Mouse (Mus musculus) left cerebral cortex, postnatal 10 days (tissue): ENCODE data around the gene Ttll5. TPM values are rescaled to one million over a fixed set of nuclear protein-coding genes. Genes with fewer than 3 reads are reported as not detected.

Experiments used
- DNase-seq, 2 experiments: peaks; one replicate each; pipeline ENCODE4 v3.0.0; 2021 to 2022; ENCODE audit warnings: low spot score in 2 of 2, mixed read lengths in 1 of 2; ENCODE audit errors: extremely low spot score in 1 of 2
- intact Hi-C: fragments of 180-260 bp; cut with DNase I; formaldehyde crosslinking; loops from one replicate; pipeline ENCODE4 v1.15.1; 2025
- total RNA-seq, 2 experiments: library from RNA; stranded (reverse); gene quantifications; 2 replicates each; pipeline ENCODE4 v1.2.3; 2021

Gene Ttll5
- total RNA-seq: 10 to 100 TPM; 29.7 to 38.6 TPM

DNA sequence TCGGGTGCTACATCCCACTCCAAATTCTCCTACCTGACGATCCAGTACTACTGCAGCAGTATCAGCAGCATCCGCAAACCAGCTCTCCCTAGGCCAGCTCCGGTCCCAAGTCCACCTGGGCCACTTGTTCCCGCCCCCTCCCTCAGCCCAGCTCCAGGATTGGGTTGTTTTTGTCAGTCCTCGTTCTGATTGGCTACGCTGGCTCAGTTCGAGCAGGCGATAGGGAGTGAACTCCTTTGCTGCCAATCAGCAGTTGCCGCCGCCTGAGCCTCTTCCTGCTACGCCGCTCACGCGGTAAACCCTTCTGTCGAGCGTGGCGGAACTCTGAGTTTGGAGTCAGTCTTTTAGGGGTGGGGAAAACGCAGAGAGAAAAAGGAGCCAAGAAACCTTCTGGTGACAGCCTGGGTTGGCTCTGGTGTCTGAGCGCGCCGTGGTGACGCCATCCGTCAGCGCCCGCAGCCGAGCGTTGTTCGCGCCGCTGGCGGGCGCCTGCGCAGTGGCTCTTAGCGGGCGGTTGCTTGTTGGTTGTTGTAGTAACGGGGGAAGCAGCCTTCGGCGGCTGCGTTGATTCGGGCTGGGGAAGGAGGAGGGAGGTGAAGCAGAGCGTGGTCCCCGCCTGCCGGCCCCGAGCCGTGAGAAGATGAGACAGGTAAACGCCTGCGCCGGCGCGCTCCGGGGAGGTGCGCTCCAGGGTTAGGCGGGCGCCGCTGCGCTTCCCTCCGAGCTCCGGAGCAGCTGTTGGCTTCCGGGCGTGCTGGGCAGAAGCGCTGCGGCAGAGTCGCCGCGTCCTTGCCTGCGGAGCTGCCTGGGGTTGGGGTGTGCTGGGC lies at the start of gene Ttll5, which contains the start of gene Erg28:
Gene Ttll5, plus strand, starts transcription at position 222 of the 827 bp plus-strand sequence.
Gene Erg28, minus strand, starts transcription at position 113 of the 827 bp plus-strand sequence.
- intact Hi-C loops: no loop called here
- peak; percentile 92 to 96 for DNase-seq

DNA sequence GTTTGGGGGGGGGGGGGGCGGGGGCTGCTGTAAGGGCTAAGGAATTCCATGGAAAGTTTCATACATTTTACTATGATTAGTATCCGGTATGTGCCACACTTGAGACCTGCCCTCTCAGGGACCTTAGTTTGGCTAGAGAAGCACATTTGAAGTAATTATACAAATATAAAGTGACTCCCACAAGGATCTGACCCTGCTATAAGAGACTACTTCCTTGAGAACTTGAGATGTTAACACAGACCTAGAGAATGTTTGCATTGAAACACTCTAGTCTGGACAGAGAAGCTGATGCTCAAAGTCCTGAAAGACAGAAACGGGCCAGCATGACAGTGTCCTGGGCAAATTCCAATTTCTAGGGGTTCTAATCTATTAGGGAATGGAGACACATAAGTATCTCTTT lies 45.5 kb upstream of the Ttll5 start:
- intact Hi-C loops: no loop called here
- DNase-seq: no peak

DNA sequence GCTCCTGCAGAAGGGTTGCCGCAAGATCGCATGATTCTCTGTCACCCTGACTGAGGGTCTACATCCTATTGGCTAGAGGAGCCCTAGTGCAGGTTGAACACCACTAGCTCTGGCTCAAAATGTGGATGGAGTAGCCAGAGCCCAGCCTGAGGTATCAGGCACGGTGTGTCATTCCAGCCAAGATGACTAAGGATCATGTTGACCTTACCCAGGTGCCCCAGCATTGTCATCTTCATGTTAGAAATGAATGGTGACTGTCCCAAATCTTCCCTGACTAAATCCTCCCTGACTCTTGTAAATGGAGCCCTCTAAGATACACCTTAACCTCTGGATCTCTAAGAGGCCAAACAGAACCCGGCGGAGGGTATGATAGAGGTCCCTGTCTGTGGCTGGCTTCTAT lies 44.8 kb upstream of the Ttll5 start:
- no peak for DNase-seq
- intact Hi-C loops: no loop called here

DNA sequence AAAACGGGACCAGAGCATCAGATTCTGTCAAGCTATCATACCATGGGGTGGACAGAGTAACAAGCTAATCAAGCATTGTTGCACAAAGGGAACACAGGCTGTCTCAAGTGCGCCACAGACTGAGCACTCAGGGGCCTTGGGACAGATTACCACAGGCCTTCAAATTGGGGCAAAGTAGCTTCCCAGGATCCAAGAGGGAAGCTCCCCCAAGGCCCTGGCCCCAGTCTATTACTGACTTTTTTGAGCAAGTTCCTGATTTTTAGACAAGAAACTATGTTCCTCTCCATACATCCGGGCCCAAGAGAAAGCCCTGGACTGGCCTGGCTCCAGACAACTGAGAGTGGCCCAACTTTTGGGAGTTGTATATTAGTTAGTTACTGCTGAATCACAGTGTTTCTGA lies 42.9 kb upstream of the Ttll5 start:
- intact Hi-C loops: no loop called here
- no peak for DNase-seq

DNA sequence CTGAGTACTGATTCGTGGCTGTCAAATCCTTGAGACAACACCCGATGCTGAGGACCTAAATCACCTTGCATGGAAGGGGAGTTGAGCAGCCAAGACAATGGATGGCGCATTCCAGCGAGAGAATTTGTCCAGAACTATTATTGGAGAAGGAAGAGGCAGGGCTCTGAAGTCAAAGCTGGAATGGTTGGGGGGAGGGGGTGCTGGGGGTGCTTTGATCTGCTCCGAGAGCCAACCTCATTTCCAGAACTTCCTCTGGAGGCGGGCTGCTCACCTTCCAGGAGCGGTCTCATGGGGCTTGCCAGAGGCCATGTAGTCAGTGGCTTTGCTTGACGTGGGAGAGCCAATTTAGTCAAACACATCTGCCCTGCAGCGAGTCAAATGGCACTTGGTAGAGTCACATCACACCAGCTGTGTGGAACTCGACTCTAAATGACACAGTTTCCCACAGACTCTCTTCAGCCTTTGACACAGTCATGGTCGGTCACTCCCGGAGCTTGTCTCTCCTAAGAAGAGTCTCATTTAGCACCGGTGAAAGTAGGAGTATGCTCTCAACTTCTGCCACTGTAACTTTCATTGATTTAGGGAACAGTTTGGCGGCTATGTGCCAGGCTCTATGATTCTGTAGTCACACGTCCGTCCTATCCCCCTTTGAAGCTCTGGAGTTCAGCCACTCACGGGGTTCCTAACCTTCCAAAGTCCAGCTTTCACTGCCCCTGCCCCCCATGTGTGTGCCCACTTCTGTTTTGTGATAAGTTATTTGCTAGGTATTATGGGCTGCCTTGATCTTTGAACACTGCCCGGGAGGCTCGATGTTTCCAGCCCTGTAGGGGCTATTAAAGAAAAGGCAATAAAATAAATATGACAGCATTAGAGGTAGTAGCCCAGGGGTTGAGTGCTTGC lies 39.3 kb upstream of the Ttll5 start:
- DNase-seq: peak in 1 of 2 experiments; percentile 82
- intact Hi-C loops: no loop called here

DNA sequence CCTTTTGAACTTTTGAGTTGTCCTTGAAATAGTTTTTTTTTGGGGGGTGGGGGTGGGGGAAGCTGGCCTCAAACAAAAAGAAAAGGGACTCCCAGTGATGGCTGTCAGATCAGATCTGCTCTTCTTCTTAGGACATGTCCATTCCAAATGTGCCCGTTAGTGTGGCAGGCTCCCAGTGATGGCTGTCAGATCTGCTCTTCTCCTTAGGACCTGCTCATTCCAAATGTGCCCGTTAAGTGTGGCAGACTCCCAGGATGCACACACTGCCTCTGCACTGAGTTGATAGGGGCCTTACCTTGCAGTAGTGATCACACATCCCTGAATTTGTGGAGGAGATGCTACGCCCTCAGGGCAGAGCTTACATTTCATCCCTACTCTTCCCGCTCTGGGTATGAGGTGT lies 32.3 kb upstream of the Ttll5 start:
- DNase-seq: no peak
- intact Hi-C loops: no loop called here

DNA sequence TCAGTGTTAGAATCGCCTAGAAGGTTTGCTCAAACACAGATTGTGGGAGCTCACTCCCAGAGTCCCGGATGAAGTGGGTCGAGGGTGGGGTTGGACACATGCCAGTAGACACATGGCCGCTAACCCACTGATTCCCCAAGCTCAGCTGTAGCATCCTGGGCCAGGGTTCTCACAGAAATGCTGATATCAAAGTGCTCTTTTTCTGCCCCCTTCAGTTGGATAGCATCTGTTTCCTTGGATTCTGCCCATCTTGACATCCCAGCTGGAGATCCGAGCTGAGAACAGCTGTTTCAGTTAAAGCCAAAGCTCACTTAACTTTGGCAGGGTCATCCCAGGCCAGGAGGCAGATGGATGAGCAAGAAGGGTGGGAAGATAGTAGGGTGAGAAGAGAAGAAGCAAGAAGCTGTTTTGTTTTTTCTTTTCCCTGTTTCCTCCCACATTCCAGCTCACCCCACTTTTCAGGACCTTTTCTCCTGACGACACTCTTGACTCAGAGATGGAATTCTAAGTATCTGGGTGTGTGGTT lies 31.6 kb upstream of the Ttll5 start:
- intact Hi-C loops: no loop called here
- peak; percentile 16 to 69 for DNase-seq

DNA sequence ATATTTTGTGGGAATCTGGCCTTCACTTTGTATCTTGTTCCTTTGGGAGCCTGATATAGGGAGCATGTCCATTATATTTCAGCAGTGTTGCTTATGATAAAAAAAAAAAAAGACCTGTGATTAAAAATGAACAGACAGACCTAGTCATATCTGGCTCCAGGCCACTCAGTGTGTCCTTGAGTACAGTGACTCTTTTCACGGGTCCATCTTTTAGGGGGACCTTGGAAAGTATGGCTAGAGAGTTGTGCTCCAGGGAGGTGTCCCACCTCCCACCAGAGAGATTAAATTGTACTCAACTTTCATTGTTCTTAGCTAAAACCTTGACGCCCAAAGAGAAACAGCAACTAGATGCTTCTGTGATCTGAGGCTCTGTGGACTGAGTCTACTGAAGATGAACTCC lies 30.4 kb upstream of the Ttll5 start:
- intact Hi-C loops: no loop called here
- no peak for DNase-seq

DNA sequence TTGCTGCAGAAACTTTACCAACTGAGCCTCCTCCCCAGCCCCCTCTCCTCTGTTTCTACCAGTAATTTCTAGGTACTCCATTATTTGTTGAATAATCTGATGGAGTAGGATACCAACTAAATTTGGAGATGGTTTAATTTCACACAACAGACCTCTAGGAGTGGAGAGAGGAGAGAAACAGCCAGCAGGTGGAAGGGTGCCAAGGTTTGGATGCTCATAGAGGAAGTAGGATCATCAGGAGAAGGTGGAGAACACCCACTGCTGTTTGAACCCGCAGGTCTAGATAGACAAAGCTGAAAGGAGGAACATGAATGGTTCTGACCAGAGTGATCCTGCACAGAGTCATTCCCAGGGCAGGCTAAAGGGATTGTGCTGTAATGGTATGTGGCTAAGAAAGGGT lies 28.9 kb upstream of the Ttll5 start:
- peak in 1 of 2 experiments; percentile 35 for DNase-seq
- intact Hi-C loops: loop anchor here (5.0 kb wide), 1 partner anchor 48 kb away; the partner anchor contains the start of gene Flvcr2

DNA sequence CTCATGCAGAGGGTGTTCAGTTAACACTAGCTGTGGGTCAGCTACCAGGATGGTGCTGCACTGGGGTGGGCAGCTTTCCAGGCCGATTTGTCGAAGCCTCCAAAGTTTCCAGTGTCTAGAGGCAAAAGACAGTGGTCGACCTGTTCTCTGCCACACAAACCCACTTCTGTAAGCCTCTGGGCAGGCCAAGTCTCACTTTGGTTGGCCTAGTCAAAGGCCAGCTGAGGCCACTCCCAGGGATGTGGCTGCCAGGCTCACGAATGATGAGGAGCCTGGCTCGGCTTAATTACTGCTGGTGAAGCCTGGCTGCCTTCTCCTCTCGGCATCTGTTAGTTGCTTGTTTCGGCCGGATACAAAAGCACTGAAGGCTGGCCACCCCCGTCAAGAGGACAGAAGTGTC lies 24.4 kb upstream of the Ttll5 start:
- intact Hi-C loops: no loop called here
- DNase-seq: peak in 1 of 2 experiments; percentile 40

DNA sequence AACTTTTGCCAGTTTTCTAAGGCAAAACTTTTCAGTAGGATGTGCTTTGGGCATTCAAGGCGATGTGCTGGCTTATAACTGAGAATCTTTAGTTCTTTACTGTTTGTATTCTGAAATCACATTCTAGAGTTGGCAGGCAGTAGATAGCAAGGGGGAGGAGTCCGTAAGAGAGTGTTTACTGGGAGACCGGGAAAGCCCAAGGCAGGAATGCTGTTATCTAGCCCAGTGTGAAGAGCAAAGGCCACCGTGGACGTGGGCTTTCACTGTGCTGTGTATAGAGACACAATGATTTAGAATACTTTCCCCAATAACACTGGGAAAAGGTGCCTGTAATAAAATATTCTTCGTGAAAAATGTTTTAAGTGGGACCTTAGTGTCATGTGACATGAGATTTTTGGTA lies 14.7 kb upstream of the Ttll5 start:
- DNase-seq: no peak
- intact Hi-C loops: loop anchor here (10.0 kb wide), 1 partner anchor 475 kb away; the partner anchor contains the start of gene Nek9

DNA sequence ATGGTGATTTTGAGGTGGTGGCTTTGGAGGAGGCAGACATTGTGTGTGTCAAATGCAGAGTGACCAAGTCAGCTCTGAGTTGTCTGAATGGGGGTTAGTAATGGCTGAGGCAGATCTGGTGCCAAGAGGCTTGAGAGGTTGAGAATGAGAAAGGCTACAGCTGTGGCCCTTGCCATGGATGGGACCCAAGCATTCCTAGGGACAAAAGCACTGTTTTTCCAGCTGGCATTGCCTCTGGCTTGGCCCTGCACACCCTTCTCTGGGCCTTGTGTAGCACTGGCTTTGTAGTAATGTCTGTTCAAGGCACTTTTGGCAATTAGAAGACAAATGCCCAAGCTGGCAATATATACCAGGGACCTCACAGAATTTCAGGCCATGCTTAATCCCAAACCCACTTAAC lies 13.5 kb upstream of the Ttll5 start:
- intact Hi-C loops: loop anchor here (10.0 kb wide), 1 partner anchor 476 kb away; the partner anchor contains the start of gene Nek9
- no peak for DNase-seq

DNA sequence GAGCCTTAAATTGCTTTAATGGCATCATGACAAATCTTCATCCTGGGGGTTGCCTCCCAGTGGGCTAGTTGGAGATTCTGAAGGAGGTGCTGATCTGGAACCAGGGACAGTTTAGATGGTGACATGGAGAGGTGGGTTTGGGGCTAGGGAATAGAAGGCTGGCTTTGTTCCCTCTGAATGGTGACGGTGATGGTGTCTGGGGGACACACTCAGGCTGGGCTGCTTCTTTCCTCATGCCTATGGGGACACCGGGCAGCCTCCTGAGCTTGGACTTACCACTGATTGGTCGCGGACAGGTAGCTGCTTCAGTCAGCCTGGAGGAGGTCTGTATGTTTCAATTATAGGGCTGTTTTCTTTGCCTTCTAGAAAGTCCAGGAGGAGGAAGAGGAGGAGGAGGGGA lies 12.8 kb upstream of the Ttll5 start:
- no peak for DNase-seq
- intact Hi-C loops: loop anchor here (10.0 kb wide), 1 partner anchor 477 kb away; the partner anchor contains the start of gene Nek9

DNA sequence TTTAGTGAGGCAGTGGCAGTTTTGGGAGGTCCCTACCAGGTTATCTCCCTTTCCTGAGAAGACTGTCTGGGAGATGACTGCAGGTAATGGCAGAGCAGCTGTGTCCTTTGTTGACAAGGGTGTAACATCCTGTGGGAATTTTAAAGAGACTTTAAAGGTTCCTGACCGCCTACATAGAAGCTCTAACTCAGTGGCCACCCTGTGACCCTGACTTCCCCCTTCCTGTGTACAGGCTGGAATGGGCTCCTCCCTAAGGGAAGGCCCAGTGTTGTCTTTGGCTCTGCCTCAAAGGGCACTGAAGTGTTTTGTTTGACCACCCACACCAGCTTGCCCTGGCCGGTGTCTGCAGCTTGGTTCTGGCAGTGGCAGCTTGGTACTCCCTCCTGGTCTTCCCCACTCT lies 10.9 kb upstream of the Ttll5 start:
- intact Hi-C loops: loop anchor here (10.0 kb wide), 1 partner anchor 479 kb away; the partner anchor contains the start of gene Nek9
- DNase-seq: peak in 1 of 2 experiments; percentile 86

DNA sequence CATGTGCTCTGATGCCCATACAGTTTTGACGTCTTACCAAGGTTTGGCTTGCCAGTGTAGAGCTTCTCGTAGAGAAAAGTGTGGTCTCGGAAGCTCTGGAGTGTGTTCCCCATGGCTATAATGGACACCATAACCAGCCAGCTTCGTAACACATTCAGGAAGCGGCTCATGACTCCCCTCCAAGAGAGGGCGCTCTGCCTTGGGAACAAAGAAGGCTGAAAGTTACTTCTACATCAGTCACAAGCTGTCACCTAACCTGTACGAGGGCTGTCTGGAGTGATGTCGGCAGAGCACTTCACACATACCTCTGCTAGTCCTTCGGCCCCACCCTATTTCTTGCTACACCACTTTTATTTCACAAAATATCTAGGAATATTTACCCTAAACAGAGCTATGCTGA lies 2.4 kb upstream of the Ttll5 start:
- intact Hi-C loops: no loop called here
- no peak for DNase-seq

DNA sequence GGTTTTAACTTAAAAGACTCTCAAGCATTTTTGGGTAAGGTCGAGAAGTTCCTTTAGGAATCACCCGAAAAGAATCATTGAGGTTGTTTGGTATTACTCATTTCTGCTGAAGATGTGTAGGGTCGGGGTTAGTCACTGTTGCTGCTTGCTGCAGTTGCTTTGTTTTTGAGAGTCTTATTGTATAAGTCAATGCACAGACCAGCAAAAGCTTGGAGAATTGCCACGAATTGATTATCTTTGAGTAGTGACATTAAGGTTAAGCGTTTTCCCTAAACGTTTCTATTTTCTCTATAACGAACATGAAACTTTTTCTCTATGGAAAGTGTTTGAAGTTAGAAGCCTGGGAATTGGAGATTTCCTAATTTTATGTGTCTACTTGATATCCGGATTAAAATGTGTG lies 902 bp downstream of the Ttll5 start:
- intact Hi-C loops: no loop called here
- DNase-seq: no peak

DNA sequence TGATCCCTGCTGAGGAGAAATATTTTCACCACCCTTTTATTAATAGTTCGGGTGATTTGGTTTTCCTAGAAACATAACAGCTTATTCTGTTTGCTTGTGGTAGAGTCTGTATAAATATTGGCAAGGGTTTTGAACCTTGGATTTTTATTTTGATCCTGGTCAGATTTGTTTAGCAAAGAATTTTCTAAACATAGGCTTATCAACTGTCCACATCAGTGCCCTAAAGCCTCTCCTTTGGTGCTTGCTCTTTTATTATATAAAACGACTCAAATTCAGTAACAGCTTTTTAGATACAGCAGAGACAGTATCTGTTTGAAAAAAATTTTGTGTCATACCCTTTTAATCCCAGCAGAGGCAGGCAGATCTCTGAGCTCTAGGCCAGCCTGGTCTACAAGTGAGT lies 1.4 kb downstream of the Ttll5 start:
- intact Hi-C loops: no loop called here
- DNase-seq: no peak

DNA sequence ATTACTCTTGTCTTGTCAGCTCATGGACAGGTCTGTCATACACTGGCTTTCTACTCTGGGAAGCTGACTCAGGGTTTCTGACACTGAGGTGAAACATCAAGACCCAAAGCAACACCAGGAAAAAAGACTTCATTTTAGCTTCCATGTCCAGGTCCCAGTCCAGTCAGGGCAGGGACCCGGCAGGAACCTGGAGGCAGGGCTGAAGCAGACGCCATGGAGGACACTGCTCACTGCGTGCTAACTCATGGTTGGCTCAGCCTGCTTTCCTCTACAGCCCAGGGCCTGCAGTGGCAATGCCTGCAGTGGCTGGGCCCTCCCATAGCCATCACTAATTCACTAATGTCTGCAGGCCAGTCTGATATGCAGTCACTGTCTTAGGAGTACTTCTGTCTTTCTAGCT lies 4.4 kb downstream of the Ttll5 start:
- intact Hi-C loops: no loop called here
- no peak for DNase-seq

DNA sequence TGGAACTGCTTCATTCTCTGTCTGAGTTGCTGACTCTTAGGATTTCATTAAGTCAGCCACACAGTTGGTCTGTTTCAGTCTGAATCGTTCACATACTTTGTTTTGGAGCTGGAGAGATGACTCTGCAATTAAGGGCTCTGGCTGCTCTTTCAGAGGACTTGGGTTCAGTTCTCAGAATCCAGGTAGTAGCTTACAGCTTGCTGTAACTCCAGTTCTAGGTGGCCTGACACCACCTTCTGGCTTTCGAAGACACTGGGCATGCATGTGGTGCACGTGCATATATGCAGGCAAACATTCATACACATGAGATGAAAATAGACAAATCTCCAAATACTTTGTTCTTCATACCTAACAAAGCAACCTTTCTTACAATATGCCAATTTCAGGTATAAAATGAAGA lies 5.4 kb downstream of the Ttll5 start:
- DNase-seq: no peak
- intact Hi-C loops: no loop called here
